Mouse (Mus musculus) thymus, postnatal 10 days (tissue): ENCODE results near the gene Vamp1.

ENCODE experiments used
- DNase-seq, 2 experiments: peaks; one replicate each; pipeline ENCODE4 v3.0.0; 2021; ENCODE audit warnings: low spot score in 2 of 2

The Vamp1 gene

GRCm38 (mm10) chr6:125215148-125215954, at the start of gene Vamp1:
TSS of gene Vamp1 (plus strand) at chr6:125215551.
- DNase-seq, result peak; percentile 89 to 90

- no peak for DNase-seq
These were observed 49.1 kb upstream of the Vamp1 start, which contains the start of gene Gapdh for GRCm38 (mm10) chr6:125166051-125166751. TSS of gene Gapdh (minus strand) at chr6:125166467.

GRCm38 (mm10) chr6:125166861-125167650, 48.3 kb upstream of the Vamp1 start:
- DNase-seq, result no peak

GRCm38 (mm10) chr6:125168086-125168485, 47.3 kb upstream of the Vamp1 start:
- no peak for DNase-seq

- DNase-seq, result no peak
These were observed 45.2 kb upstream of the Vamp1 start for GRCm38 (mm10) chr6:125170194-125170593.

GRCm38 (mm10) chr6:125172474-125172873, 42.9 kb upstream of the Vamp1 start:
- no peak for DNase-seq

- DNase-seq, result no peak
These were observed 42.1 kb upstream of the Vamp1 start for GRCm38 (mm10) chr6:125173256-125173655.

GRCm38 (mm10) chr6:125175469-125175868, 39.9 kb upstream of the Vamp1 start:
- DNase-seq, result no peak

GRCm38 (mm10) chr6:125179601-125180000, 35.8 kb upstream of the Vamp1 start:
- no peak for DNase-seq

- DNase-seq, result no peak
These were observed 33.2 kb upstream of the Vamp1 start for GRCm38 (mm10) chr6:125182133-125182532.

- no peak for DNase-seq
These were observed 29.1 kb upstream of the Vamp1 start for GRCm38 (mm10) chr6:125186203-125186602.

GRCm38 (mm10) chr6:125190816-125191215, 24.5 kb upstream of the Vamp1 start:
- DNase-seq, result no peak

GRCm38 (mm10) chr6:125191332-125192015, 23.9 kb upstream of the Vamp1 start, which contains the start of the genes Ncapd2 and Mrpl51:
TSS of gene Ncapd2 (minus strand) at chr6:125191701.
TSS of gene Mrpl51 (plus strand) at chr6:125191801.
- DNase-seq, result peak; percentile 96 to 98

GRCm38 (mm10) chr6:125192016-125192714, 23.2 kb upstream of the Vamp1 start:
- peak; percentile 84 to 90 for DNase-seq

- no peak for DNase-seq
These were observed 22.5 kb upstream of the Vamp1 start for GRCm38 (mm10) chr6:125192841-125193240.

- DNase-seq, result no peak
These were observed 22.0 kb upstream of the Vamp1 start for GRCm38 (mm10) chr6:125193390-125193789.

- DNase-seq, result no peak
These were observed 19.7 kb upstream of the Vamp1 start for GRCm38 (mm10) chr6:125195541-125196075.

GRCm38 (mm10) chr6:125196301-125196700, 19.1 kb upstream of the Vamp1 start:
- no peak for DNase-seq

GRCm38 (mm10) chr6:125197166-125197565, 18.2 kb upstream of the Vamp1 start:
- DNase-seq, result no peak

- DNase-seq, result no peak
These were observed 4.9 kb upstream of the Vamp1 start for GRCm38 (mm10) chr6:125210436-125210835.
